Mouse (Mus musculus) ES-E14 (cell line): Measurements from ENCODE around the gene Fbxo33.

Experiments used
- HCFC1 ChIP-seq: IDR thresholded peaks from 2 replicates; pipeline ENCODE4 v1.6.1; 2012; ENCODE audit warnings: low read length, inconsistent platforms, borderline replicate concordance; ENCODE audit not compliant: insufficient read depth
- MAFK ChIP-seq: IDR thresholded peaks from 2 replicates; pipeline ENCODE4 v1.6.1; 2014; ENCODE audit warnings: mild to moderate bottlenecking, low read depth, low read length, inconsistent platforms; ENCODE audit not compliant: insufficient read depth
- ZC3H11A ChIP-seq: IDR thresholded peaks from 2 replicates; pipeline ENCODE4 v1.6.1; 2012; ENCODE audit warnings: low read depth, mild to moderate bottlenecking, inconsistent platforms, low read length, borderline replicate concordance
- ZNF384 ChIP-seq: IDR thresholded peaks from 2 replicates; pipeline ENCODE4 v1.6.1; 2012; ENCODE audit warnings: low read depth, low read length, inconsistent platforms

DNA sequence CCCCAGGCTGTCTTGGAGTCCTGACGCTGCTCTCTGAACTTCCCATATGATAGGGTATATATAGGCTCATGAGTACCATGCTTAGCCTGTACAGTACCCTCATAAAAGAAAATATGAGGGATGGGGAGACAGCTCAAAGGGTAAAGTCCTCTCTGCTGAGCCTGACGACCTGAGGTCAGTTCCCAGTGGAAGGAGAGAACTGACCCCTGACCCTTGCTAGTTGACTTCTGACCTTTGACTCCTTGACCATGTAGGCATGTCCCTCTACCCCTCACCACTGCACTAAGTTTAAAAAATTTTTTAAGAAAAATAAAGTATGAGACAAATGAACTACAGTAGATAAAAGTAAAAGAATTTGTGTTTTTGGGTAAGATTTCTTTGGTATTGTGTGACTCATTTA lies 58.4 kb downstream of the Fbxo33 start:
- TF ChIP-seq ZNF384 = no peak
- no peak for TF ChIP-seq MAFK
- TF ChIP-seq ZC3H11A = no peak
- TF ChIP-seq HCFC1 = no peak
